Mouse (Mus musculus) neural tube, embryonic 13.5 days (tissue): ENCODE measurements at regions not wholly inside any gene's neighbourhood (a gene's known extent, or its start where the extent isn't known, plus 50 kb on each side); places are given as distances from the start of the nearest gene placed in this dataset.
"Not testable (repeated sequence)": the region's sequence is repeated elsewhere in the genome, so short reads cannot be mapped to it uniquely, and the experiment has no call there.

Experiments used
- ATAC-seq: fragments of 200-750 bp; cut with Nextera tagmentation; 2 replicates; pipeline ENCODE4 v1.8.0; 2017; ENCODE audit warnings: low read depth, mild to moderate bottlenecking, moderate TSS enrichment, moderate library complexity
- H3K27ac ChIP-seq: fragments of 300-500 bp; sonication (generic); replicated peaks from 2 replicates; pipeline ENCODE4 v1.5.1; 2015; ENCODE audit warnings: moderate library complexity, mild to moderate bottlenecking, inconsistent platforms
- H3K27me3 ChIP-seq: fragments of 300-500 bp; sonication (generic); 2 replicates; pipeline ENCODE4 v1.6.1; 2015; ENCODE audit warnings: mild to moderate bottlenecking, inconsistent platforms
- H3K36me3 ChIP-seq: fragments of 300-500 bp; sonication (generic); 2 replicates; pipeline ENCODE4 v1.6.1; 2015; ENCODE audit warnings: mild to moderate bottlenecking, inconsistent platforms
- H3K4me1 ChIP-seq: fragments of 300-500 bp; sonication (generic); replicated peaks from 2 replicates; pipeline ENCODE4 v1.6.1; 2015; ENCODE audit warnings: inconsistent platforms
- H3K4me2 ChIP-seq: fragments of 300-500 bp; sonication (generic); 2 replicates; pipeline ENCODE4 v1.6.1; 2015; ENCODE audit warnings: inconsistent platforms, mild to moderate bottlenecking, moderate library complexity
- H3K4me3 ChIP-seq: fragments of 300-500 bp; sonication (generic); 2 replicates; pipeline ENCODE4 v1.5.1; 2015; ENCODE audit warnings: mild to moderate bottlenecking, inconsistent platforms
- H3K9ac ChIP-seq: fragments of 300-500 bp; sonication (generic); 2 replicates; pipeline ENCODE4 v1.6.1; 2015; ENCODE audit warnings: moderate library complexity, mild to moderate bottlenecking, inconsistent platforms
- H3K9me3 ChIP-seq: fragments of 300-500 bp; sonication (generic); 2 replicates; pipeline ENCODE4 v1.6.1; 2016; ENCODE audit warnings: inconsistent platforms
- WGBS: fragments of 180-500 bp; shearing (Covaris S2); methylation state at CpG from one replicate; pipeline ENCODE4 v1.1.7; 2015; 5-methylcytosine and 5-hydroxymethylcytosine counted together

DNA sequence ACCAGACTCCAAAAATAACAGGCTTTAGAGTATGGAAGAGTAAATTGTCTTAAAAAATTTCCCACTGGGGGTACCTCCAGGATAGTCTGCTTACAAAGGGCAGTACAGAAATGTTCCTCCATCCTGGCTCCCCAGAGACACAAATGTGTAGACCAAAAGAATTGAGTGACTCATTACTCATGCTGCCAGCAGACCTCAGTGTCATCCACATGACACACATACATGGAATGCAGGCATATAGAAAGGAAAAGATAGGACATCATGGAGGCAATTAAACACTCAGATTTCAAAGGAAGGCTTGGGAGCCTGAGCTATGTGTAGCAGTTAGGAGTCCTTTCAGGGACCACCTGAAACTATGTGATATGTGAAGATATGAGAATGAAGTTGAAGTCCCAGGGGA lies 245.7 kb upstream of the Gap43 start:
- Histone ChIP-seq H3K9ac (no peak overlapping the region), H3K9me3 (no peaks in the 10 kb centered on the region), H3K36me3 (no peaks in the 10 kb centered on the region), H3K27me3 (no peaks in the 10 kb centered on the region), H3K4me1 (no peaks in the 10 kb centered on the region), H3K4me2 (no peak overlapping the region), H3K27ac (no peak overlapping the region), H3K4me3 (no peak overlapping the region)
- no peak for ATAC-seq

DNA sequence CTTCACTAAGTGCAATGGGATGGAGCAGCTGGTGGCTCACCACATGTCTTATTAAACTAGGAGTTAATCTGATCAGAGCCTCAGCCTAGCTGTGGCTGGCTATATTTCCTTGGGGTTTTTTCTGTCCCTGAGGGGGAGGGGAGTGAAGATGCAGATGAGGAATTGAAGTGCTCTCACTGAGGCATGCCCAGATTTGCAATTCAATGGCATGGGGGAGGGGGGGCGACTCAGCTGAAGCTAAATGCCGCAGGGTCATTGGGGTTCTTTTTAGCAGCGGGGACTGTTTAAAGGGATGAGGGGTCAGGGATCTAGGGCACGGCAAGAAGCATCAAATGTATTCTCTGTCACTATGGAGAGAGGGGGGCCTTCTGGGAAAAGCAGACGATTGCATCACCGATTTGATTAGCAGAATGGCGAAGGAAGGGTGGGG lies 235.1 kb upstream of the Gap43 start:
- Histone ChIP-seq H3K9ac (peak overlapping the region; percentile 38; the same call in 1 of the 2 replicates), H3K27me3 (no peaks in the 10 kb centered on the region), H3K9me3 (no peaks in the 10 kb centered on the region), H3K27ac (peak overlapping the region; percentile 74), H3K4me3 (peak overlapping the region; percentile 11; the same call in 1 of the 2 replicates), H3K4me2 (peak overlapping the region; percentile 47), H3K4me1 (peaks cover 15% of the 10 kb centered on the region), H3K36me3 (no peaks in the 10 kb centered on the region)
- 1% methylated on average over 7 of the region's 7 CpGs for WGBS
- peak; percentile 93 for ATAC-seq

DNA sequence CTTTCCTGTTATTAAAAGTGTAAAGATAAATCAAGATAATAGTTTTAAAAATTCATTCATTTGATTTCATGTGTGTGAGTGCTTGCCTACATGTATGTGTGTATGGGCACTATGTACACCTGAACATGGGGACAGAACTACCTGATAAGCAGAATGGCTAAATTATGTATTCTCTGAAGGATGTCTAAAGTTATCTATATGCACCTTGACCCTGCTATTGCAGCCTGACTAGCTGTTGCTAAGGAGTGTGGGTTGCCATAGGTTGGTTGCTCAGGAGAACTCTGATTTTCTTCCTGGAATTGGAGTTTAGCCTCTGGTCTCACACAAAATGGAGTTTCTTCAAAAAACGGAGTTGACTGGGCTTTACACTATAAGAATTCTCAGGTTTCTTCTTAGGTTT lies 234.5 kb upstream of the Gap43 start:
- Histone ChIP-seq H3K27ac (peak overlapping the region; percentile 74; the same call in 1 of the 2 replicates), H3K4me3 (no peak overlapping the region), H3K9ac (no peak overlapping the region), H3K36me3 (no peaks in the 10 kb centered on the region), H3K9me3 (no peaks in the 10 kb centered on the region), H3K4me1 (peaks cover 15% of the 10 kb centered on the region), H3K4me2 (no peak overlapping the region), H3K27me3 (no peaks in the 10 kb centered on the region)
- ATAC-seq: no peak
- WGBS: 16% methylated on average over 1 of the region's 1 CpGs

DNA sequence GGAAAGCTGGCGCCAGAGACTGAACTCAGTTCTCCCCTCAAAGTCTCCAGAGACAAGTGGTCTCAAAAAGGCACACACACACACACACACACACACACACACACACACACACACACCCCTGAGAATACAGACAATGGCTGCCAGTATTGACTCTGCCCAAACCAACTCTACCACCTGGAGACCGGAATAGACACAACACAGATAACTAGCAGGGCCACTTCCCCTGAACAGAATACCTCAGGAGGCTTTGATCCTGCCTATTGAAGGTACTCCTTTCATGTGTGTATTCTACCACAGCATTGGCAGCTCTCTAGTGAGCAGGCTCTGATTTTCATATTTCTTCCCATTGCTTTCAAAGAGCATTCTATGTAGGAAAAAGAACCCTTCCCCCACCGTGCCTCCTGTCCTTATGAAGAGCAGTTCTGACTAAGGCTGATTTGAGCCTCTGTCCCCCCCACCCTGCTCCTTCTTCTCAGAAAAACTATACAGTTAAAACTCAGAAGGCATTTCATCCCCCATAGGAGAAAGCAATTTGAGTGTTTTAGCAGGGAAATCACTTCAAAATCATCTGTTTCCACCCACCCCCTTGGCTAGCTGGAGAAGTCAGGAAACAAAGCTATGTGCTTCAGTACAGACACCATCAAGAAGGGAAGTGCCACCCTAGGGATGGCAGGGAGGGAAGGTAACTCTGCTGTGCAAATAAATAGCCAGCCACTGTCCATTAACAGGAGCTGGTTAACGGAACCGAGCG lies 230.0 kb upstream of the Gap43 start:
- Histone ChIP-seq H3K9ac (no peak overlapping the region), H3K9me3 (no peaks in the 10 kb centered on the region), H3K36me3 (no peaks in the 10 kb centered on the region), H3K27ac (0 out of 2 replicates have a peak overlapping the region, but pooled peaks have one; percentile 29), H3K4me3 (no peak overlapping the region), H3K4me2 (no peak overlapping the region), H3K4me1 (peaks cover 5% of the 10 kb centered on the region), H3K27me3 (no peaks in the 10 kb centered on the region)
- 64% methylated on average over 6 of the region's 6 CpGs for WGBS
- ATAC-seq: 0 out of 2 replicates have a peak, but pooled peaks have one; percentile 19

DNA sequence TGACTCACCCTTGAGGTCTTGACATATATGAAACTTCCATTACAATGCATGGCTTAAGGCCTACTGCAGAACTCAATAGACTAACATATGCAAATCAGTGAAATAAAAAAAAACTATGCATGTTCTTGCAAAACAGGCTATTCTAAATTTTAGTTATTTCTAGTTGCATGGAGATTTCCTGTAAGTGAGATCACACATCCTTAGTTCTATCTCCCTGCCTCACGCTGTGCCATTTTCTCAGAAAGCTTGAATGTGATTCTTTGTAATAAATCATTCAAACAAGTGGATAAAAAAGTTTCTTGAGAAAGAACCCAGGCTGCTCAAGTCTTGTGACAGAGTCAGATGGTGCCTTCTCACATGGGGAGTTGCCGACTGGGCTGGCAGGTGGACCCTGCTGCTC lies 228.9 kb upstream of the Gap43 start:
- no peak overlapping the region for H3K4me3 ChIP-seq
- WGBS: 78% methylated on average over 2 of the region's 2 CpGs
- no peaks in the 10 kb centered on the region; the same call in 1 of the 2 replicates for H3K4me1 ChIP-seq
- H3K9me3 ChIP-seq: no peaks in the 10 kb centered on the region
- no peaks in the 10 kb centered on the region for H3K36me3 ChIP-seq
- no peak overlapping the region for H3K27ac ChIP-seq
- no peak overlapping the region for H3K9ac ChIP-seq
- no peak for ATAC-seq
- no peak overlapping the region for H3K4me2 ChIP-seq
- H3K27me3 ChIP-seq: no peaks in the 10 kb centered on the region

DNA sequence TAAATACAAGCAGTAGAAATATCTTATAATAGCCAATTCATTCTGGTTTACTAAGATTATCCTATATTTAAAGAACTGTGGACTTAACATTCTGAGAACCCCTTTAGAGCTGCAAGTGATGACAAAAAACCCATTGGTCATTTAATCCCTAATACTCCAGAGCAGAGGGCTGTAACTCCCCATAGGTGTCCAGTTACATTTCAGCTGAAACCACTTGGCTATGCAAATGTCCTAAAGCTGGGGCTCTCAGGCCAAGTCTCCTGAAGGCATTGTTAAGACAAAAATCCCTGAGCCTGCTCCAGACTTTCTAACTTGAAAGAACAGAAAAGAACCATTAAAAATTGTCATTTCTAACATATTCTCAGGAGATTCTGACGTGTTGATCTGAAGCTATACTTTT lies 209.1 kb upstream of the Gap43 start:
- H3K9me3 ChIP-seq: no peaks in the 10 kb centered on the region
- peaks cover 11% of the 10 kb centered on the region for H3K4me1 ChIP-seq
- H3K27ac ChIP-seq: no peak overlapping the region
- H3K9ac ChIP-seq: no peak overlapping the region
- no peak overlapping the region for H3K4me3 ChIP-seq
- 63% methylated on average over 1 of the region's 1 CpGs for WGBS
- ATAC-seq: no peak
- no peaks in the 10 kb centered on the region for H3K36me3 ChIP-seq
- no peak overlapping the region for H3K4me2 ChIP-seq
- H3K27me3 ChIP-seq: no peaks in the 10 kb centered on the region

DNA sequence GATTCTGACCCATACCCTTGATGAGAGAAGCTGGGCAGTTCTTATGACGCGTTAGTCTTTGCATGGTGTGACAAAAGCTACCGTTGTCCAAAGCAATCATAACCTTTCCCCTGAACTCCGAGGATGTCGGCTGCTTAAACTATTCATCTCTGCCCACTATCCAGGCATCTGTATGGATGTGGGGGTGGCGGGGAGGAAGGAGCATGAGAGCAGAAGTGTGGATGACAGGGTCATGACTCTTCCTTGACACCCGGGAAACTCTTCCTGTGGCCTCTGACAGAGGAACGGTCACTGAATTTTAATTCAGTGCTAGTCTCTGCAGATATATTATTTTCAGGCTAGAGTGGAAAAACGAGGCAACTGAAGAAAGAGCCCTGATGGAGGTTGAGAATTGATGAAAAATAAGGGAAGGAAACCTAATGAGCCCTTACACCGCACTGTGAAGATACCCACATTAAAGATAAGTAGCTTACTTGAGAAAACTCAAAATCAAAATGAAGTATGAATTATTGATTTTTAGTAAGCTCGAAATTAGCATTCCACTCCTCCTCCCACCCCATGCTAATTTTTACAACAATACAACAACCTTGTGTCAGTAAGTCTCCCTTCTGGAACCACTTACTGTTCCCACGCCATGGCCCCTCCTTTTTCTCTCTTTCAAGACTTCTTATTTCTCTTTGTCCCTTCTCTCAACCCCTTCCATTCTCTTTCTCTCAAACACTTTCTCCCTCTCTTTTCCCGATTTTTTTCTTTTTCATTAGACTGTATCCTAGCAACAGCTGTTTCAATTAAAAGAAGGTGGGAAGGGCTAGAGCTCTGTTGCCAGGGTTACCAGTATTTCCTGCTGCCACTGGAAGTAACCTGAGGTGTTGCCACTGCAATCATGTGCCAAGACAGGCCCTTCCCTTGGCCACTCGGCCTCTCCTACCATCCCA lies 206.0 kb upstream of the Gap43 start:
- H3K4me3 ChIP-seq: no peak overlapping the region
- peak; percentile 83 for ATAC-seq
- 0 out of 2 replicates have a peak overlapping the region, but pooled peaks have one; percentile 18 for H3K27ac ChIP-seq
- H3K4me2 ChIP-seq: peak overlapping the region; percentile 24
- 29% methylated on average over 14 of the region's 14 CpGs for WGBS
- no peak overlapping the region for H3K9ac ChIP-seq
- no peaks in the 10 kb centered on the region for H3K9me3 ChIP-seq
- H3K4me1 ChIP-seq: peaks cover 11% of the 10 kb centered on the region
- no peaks in the 10 kb centered on the region for H3K27me3 ChIP-seq
- H3K36me3 ChIP-seq: no peaks in the 10 kb centered on the region

DNA sequence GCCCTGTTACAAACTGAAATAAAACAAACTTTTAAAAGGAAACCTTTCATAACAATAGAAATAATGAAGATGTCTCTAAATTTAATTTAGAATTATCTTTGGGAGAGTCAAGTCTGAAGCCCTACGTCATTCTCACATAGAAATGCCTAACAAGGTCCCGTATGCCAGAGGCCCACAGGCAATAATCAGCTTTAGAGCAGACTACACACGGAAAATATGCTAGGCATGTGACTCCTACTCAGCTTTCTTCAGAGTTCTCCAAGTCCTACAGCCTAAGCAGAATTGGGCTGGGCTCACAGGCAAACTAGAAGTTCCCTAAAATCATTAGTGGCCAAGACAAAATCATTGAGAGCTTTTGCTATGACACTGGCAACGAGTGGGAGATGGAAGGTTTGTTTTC lies 176.9 kb upstream of the Gap43 start:
- H3K4me2 ChIP-seq: no peak overlapping the region
- 83% methylated on average over 4 of the region's 4 CpGs for WGBS
- no peaks in the 10 kb centered on the region for H3K4me1 ChIP-seq
- H3K9ac ChIP-seq: no peak overlapping the region
- ATAC-seq: no peak
- no peaks in the 10 kb centered on the region for H3K27me3 ChIP-seq
- H3K36me3 ChIP-seq: no peaks in the 10 kb centered on the region
- H3K27ac ChIP-seq: no peak overlapping the region
- no peaks in the 10 kb centered on the region for H3K9me3 ChIP-seq
- no peak overlapping the region for H3K4me3 ChIP-seq

DNA sequence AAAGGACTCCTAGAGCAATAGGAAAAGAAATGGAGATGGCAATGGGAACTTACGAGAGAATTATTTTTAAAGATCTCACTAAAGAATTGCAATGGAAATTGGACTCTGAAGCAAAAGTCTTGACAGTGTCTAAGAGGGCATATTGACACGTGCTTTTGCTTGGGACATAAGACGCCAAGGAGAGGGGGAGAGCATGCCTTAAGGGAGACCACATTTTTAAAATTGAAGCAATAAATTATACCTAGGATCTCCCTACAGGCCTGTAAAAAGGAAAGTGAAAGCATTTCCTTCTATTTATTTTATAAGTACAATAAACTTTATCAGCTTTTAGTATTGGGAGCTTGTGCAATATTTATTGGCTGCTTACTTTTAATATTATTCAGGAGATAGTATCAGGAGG lies 175.5 kb upstream of the Gap43 start:
- Histone ChIP-seq H3K27ac (no peak overlapping the region), H3K9me3 (no peaks in the 10 kb centered on the region), H3K4me1 (no peaks in the 10 kb centered on the region), H3K36me3 (no peaks in the 10 kb centered on the region), H3K4me3 (no peak overlapping the region), H3K9ac (no peak overlapping the region), H3K4me2 (no peak overlapping the region), H3K27me3 (no peaks in the 10 kb centered on the region)
- 60% methylated on average over 3 of the region's 3 CpGs for WGBS
- ATAC-seq: no peak

DNA sequence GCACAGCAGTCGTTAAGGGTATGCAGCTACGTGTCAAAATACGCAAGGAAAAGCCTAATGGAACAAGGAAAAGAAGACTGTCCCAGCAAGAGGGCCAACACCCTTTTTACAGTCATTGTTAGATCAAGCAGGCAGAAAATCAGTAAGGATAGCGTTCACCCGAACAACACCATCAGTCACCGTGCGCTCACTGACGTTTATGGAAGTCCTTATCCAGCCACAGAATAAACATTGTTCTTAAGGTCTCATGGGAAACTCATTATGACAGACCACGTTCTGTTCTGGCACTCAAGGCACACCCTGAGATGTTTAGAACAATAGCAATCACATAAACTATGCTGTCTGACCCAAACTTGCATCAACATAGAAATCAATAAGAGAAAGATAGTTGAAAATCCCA lies 164.7 kb upstream of the Gap43 start:
- Histone ChIP-seq H3K4me3 (no peak overlapping the region), H3K27me3 (no peaks in the 10 kb centered on the region), H3K36me3 (no peaks in the 10 kb centered on the region), H3K27ac (no peak overlapping the region), H3K4me1 (peaks cover 3% of the 10 kb centered on the region), H3K4me2 (no peak overlapping the region), H3K9ac (no peak overlapping the region), H3K9me3 (no peaks in the 10 kb centered on the region)
- 31% methylated on average over 9 of the region's 9 CpGs for WGBS
- ATAC-seq: no peak

DNA sequence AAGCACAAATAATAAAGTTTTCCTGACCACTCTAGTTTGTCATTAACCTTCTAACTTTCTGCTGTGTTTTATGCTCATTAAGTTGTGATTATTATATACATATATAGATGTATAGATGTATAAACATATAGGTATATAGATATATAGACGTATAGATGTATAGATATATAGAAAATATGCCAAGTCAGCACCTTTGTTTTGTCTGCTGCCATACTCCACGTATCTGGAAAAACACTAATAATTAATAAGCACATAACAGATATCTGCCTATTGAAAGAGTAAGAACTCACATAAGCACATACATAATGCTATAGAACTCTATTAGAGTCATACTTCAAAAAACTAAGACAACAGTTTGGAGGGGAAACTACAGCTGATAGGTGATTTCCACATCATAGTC lies 161.3 kb upstream of the Gap43 start:
- no peak overlapping the region for H3K27ac ChIP-seq
- no peak overlapping the region for H3K9ac ChIP-seq
- H3K4me3 ChIP-seq: no peak overlapping the region
- no peak for ATAC-seq
- peaks cover 3% of the 10 kb centered on the region for H3K4me1 ChIP-seq
- WGBS: 91% methylated on average over 2 of the region's 2 CpGs
- H3K27me3 ChIP-seq: no peaks in the 10 kb centered on the region
- H3K36me3 ChIP-seq: no peaks in the 10 kb centered on the region
- H3K4me2 ChIP-seq: no peak overlapping the region
- H3K9me3 ChIP-seq: no peaks in the 10 kb centered on the region

DNA sequence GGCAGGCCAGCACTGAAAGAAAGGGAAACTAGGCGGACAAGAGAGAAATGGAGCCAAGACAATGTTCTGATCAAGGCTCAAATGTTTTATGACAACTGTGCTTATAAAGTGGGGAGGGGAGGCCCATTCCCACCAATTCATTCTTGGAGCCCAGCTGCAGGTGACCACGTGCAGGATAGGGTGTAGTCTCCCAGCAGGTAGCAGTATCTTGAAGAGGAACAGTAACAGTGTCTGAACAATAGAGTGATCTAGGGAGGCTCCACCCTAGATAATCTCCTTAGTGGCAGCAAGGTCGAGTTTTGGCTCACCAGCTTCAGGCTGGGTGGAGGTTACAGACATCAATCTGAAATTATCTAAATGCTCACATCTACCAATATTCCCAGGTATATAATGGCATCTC lies 160.7 kb upstream of the Gap43 start:
- WGBS: 39% methylated on average over 3 of the region's 3 CpGs
- not testable (repeated sequence) for H3K4me3 ChIP-seq, ATAC-seq, H3K4me1 ChIP-seq, H3K9me3 ChIP-seq, H3K4me2 ChIP-seq, H3K27ac ChIP-seq, H3K9ac ChIP-seq, H3K36me3 ChIP-seq, H3K27me3 ChIP-seq
